Mouse (Mus musculus) left cerebral cortex, adult 11 months (tissue): Measurements from ENCODE around the gene Trip10.

Experiments
- DNase-seq: peaks from one replicate; pipeline ENCODE4 v3.0.0; 2022; ENCODE audit warnings: low spot score

Gene Trip10

DNA sequence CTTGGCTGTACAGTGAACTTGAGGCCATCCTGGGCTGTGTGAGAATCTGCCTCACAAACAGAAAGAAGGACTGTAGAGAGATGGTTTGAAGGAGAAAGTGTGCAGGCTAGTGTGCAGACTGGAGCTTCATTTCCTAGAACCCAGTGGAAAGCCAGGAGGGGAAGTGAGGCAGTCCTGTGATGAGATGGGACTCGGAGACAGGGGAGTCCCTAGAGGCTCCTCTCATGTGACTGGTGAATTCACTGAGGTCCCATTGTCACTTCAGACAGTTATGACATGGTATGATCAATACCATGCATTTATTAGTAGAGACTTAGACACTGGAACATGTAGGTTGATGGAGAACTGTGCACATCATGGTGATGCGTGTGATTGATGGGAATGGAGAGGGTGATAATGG is 43.0 kb downstream of the Trip10 start:
- no peak for DNase-seq

DNA sequence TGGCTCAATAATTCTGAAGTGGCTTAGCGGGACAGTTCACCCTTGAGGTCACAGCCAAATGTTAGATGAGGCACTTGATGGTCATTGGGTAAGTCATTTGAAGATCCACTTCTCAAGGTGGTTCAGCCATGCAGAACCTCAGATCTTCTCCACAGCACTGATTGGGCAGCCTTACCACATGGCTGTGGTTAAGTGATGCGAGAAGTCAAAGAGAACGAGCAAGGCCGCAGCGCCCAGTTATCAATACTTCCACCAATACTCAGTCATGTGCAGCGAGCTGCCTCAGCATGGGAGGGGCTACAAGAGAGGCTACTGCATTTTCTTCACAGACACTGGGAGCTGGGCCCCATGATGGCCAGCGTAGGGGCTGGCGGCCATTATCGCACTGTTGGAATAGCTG is 43.7 kb downstream of the Trip10 start:
- no peak for DNase-seq

GRCm38 (mm10) chr17:57295935-57296334 is 46.7 kb downstream of the Trip10 start:
- no peak for DNase-seq

DNA sequence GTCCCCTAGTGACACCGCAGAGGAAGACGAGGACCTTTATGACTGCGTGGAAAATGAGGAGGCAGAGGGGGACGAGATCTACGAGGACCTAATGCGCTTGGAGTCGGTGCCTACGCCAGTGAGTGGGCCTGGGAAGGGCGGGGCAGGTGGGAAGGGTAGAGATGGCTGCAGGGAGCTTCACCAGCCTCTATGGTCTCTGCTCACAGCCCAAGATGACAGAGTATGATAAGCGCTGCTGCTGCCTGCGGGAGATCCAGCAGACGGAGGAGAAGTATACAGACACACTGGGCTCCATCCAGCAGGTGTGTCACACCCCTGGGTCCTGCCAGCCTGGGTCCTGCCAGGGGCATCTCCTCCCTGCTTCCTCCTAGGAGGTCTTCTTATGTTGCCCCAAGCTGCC is 47.8 kb downstream of the Trip10 start:
- no peak for DNase-seq

DNA sequence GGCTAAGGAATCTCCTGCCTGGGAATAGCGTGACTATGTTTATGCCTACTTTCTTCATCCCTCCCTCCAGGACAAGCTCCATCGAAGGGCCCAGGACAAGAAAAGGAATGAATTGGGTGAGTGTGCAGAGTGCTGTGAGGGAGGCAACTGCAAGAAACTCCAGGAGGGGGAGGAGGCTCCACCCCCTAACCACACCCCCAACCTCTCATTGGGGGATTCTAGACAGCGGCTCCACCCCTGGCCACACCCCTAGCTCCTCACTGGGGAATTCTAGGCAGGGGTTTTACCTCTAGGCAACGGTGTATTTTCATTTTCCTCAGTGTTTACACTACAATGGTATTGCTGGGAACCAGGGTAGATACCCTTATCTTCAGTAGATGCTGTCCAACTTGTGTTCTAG is 56.3 kb downstream of the Trip10 start:
- DNase-seq = no peak

DNA sequence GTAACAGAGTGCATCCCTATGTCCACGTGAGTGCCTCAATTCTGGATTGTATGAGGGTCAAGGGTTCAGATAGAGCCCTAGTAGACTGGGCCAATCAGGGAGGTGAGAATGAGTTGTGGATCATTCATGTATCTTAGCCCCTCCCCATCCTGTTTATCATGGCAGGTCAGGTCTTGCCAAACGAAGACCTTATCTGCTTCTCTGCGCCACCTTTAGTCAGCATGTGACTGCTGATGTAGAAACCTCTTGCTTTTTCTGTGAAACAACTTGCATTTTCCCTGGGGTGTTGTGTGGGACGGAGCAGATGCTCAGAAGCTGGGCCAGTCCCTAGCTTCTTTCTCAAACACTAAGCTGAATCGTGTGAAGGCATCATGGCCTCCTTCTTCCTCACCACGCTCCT is 57.8 kb downstream of the Trip10 start:
- no peak for DNase-seq

- DNase-seq = no peak
These were observed 62.5 kb downstream of the Trip10 start for GRCm38 (mm10) chr17:57311801-57312200.
